Mouse (Mus musculus): ENCODE results near the gene Adamts20.

DNA sequence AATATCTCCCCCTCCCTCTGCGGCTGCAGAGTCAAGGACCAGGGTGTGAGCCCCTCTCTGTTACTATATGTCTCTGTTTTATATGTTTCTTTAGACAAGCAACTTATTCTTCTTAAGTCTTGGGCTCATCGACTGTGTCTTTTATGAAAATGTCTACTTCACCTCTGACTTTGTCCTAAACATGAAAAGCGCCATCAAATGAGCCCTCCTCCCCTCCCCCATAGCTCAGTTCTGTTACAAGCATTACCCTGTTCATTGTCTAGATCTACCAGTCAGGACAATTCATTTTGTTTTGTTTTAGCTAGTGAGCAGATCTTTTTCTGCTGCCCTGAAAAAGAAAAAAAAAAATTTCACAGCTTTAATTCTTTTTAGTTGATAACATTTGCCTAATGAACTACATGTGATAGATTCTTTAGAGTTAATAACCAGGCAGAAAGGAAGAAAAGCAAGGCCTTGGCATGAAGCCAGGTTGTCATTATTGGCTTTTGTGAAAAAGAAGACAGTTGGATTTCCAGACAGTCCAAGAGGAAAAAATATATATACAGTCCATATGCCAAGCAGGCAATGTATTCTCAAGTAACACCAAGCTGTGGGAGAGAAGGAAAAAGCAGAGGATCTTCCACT lies 14.4 kb upstream of the Adamts20 start:
- TF ChIP-seq CTCF (IDR thresholded peaks at IDR 0.05; ENCODE audit: insufficient read depth, low read length): no peak
- no peak for TF ChIP-seq POLR2A (IDR thresholded peaks at IDR 0.05; ENCODE audit: borderline replicate concordance, extremely low read depth, low read depth, low read length)

All from lung, adult 2 months (tissue).